Mouse (Mus musculus) intestine, embryonic 14.5 days (tissue): Measurements from ENCODE around the gene Fezf2. TPM values are rescaled to one million over a fixed set of nuclear protein-coding genes. Genes with fewer than 3 reads are reported as not detected.

Experiments
- ATAC-seq: fragments of 200-750 bp; cut with Nextera tagmentation; replicated peaks from 2 replicates; pipeline ENCODE4 v1.8.0; 2017; ENCODE audit warnings: low read depth, moderate number of reproducible peaks, moderate TSS enrichment, moderate library complexity; ENCODE audit not compliant: low FRiP score, low TSS enrichment
- DNase-seq: peaks from one replicate; pipeline ENCODE4 v3.0.0-alpha.2; 2018; ENCODE audit warnings: low spot score
- H3K27ac ChIP-seq: fragments of 300-500 bp; sonication (generic); 2 replicates; pipeline ENCODE4 v1.5.1; 2014; ENCODE audit warnings: low read depth, mild to moderate bottlenecking, control low read depth
- H3K27me3 ChIP-seq: fragments of 300-500 bp; sonication (generic); replicated peaks from 2 replicates; pipeline ENCODE4 v1.6.1; 2014; ENCODE audit warnings: low read length, control low read depth; ENCODE audit not compliant: control insufficient read depth, insufficient read depth
- H3K36me3 ChIP-seq: fragments of 300-500 bp; sonication (generic); 2 replicates; pipeline ENCODE4 v1.6.1; 2014; ENCODE audit warnings: low read length, control low read depth; ENCODE audit not compliant: control insufficient read depth, insufficient read depth
- H3K4me1 ChIP-seq: fragments of 300-500 bp; sonication (generic); replicated peaks from 2 replicates; pipeline ENCODE4 v1.6.1; 2014; ENCODE audit warnings: low read length, control low read depth, mixed read lengths; ENCODE audit not compliant: control insufficient read depth, insufficient read depth
- H3K4me2 ChIP-seq: fragments of 300-500 bp; sonication (generic); 2 replicates; pipeline ENCODE4 v1.6.1; 2014; ENCODE audit warnings: low read length
- H3K4me3 ChIP-seq: fragments of 300-500 bp; sonication (generic); 2 replicates; pipeline ENCODE4 v1.5.1; 2014; ENCODE audit warnings: low read depth, low read length, control low read depth, mixed read lengths
- H3K9ac ChIP-seq: fragments of 300-500 bp; sonication (generic); 2 replicates; pipeline ENCODE4 v1.6.1; 2014; ENCODE audit warnings: mild to moderate bottlenecking, low read length
- H3K9me3 ChIP-seq: fragments of 300-500 bp; sonication (generic); 2 replicates; pipeline ENCODE4 v1.6.1; 2016; ENCODE audit warnings: low read length, control low read depth; ENCODE audit not compliant: control insufficient read depth
- WGBS: fragments of 180-500 bp; shearing (Covaris S2); extraction: QIAGEN DNeasy Blood & Tissue Kit; methylation state at CpG from one replicate; pipeline ENCODE4 v1.1.7; 2014; 5-methylcytosine and 5-hydroxymethylcytosine counted together
- polyA plus RNA-seq: library from polyadenylated mRNA; unstranded; fragments of >200 nt; fragmentation: Nextera tagmentation; extraction: Ambion mirVana; gene quantifications from 2 replicates; pipeline ENCODE4 v1.2.1, GENCODE M21; 2014

Gene Fezf2
- polyA plus RNA-seq, 1 experiment from 2014 or later: not detected

DNA sequence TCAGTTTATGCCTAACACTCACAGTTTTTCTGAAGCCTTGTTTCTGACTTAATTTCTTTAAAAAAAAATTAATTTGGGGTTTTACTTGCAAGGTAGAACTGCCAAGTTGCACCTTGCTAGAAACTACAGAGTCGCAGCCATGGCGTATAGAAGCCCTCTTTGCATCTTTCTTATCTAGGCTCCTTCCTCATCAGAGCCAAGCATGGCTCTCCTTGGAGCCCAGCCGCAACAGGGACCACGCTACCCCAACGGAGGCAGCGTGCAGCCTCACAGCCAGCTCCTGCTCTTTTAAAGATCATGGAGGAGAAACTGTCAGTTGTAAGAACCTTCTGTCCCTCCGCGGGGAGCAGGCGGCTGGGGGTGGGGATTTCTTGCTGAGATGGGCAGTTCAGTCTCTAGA is 29.9 kb upstream of the Fezf2 start:
- H3K9me3 ChIP-seq: no peaks in the 10 kb centered on the region
- H3K9ac ChIP-seq: no peak overlapping the region
- no peak overlapping the region for H3K27ac ChIP-seq
- no peaks in the 10 kb centered on the region for H3K27me3 ChIP-seq
- H3K4me2 ChIP-seq: no peak overlapping the region
- DNase-seq (no peak), ATAC-seq (no peak)
- no peaks in the 10 kb centered on the region for H3K4me1 ChIP-seq
- H3K4me3 ChIP-seq: no peak overlapping the region
- 26% methylated on average over 9 of the region's 9 CpGs for WGBS
- H3K36me3 ChIP-seq: no peaks in the 10 kb centered on the region

DNA sequence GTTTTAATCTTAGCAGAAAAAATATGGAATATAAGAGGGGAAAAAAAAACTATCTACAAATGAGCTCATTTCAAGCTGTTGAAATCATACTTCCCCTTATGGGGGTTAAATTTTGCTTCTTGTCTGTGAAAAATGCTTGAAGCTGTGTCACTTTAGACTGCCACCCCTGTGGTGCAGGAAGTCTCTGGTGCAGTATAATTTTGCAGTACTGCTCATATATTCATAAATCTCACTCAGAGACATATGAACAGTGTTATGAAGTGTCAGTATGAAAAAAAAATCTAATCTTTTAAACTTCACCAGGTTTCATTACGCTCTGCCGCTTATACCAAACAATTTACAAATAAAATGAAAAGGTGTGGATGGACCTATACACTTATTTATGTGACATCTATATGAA is 29.3 kb upstream of the Fezf2 start:
- Histone ChIP-seq H3K27me3 (no peaks in the 10 kb centered on the region), H3K4me2 (no peak overlapping the region), H3K4me1 (no peaks in the 10 kb centered on the region), H3K27ac (no peak overlapping the region), H3K9me3 (no peaks in the 10 kb centered on the region), H3K9ac (no peak overlapping the region), H3K36me3 (no peaks in the 10 kb centered on the region), H3K4me3 (no peak overlapping the region)
- 95% methylated on average over 2 of the region's 2 CpGs for WGBS
- no peak for ATAC-seq
- DNase-seq: no peak

DNA sequence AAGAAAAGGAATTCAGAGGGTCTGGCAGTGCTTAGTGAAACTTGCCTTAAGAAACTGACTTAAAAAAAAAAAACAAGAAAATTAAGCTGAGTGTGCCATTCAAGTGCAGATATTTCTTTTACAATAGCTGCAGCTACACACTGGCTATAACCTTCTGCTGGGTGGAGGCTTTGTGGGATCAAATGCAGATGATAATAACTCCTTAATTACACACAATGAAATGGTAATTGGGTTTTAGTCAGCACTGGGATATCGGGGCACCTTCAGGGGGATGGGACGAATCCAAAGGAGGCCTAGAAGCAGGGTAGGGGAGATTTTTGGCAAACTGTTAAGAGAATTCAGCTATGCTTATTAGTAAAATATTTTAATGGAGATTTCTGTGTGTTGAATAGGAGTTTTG is 27.5 kb upstream of the Fezf2 start:
- Histone ChIP-seq H3K4me3 (no peak overlapping the region), H3K27me3 (no peaks in the 10 kb centered on the region), H3K9ac (no peak overlapping the region), H3K36me3 (no peaks in the 10 kb centered on the region), H3K4me2 (no peak overlapping the region), H3K9me3 (no peaks in the 10 kb centered on the region), H3K27ac (no peak overlapping the region), H3K4me1 (no peaks in the 10 kb centered on the region)
- ATAC-seq: no peak
- 84% methylated on average over 2 of the region's 2 CpGs for WGBS
- no peak for DNase-seq

DNA sequence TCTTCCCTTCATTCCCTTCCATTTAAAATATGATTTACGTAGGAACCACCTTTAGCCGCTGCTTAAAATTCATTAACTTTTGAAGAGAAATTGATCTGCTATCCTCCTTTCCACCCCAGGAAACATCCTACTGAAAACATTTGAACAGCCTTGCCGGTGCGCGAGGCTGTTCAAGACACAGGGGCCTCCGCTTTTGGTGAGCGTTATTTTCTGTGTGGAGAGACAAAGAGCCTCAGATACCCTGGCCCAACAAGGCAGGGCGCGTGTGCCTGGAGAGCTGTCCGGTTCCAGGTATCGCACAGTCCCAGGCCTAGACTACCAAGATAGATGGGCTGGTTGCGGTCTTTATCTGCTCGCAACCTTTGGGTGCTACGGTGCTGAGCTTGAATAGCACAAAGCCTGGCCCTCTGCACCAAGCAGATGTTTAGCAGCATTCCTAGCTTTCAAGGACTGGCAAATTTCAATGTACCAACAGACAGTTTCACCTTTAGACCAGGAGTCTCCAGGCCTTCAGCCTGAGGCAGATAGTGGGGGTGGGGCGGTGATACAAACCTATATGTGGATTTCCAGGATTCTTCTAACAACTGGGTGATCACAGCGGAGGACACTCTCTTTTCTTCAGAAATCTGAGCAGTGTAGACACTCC is 2.4 kb upstream of the Fezf2 start:
- ATAC-seq: no peak
- Histone ChIP-seq H3K36me3 (no peaks in the 10 kb centered on the region), H3K27ac (no peak overlapping the region), H3K9ac (no peak overlapping the region), H3K4me3 (no peak overlapping the region), H3K4me1 (no peaks in the 10 kb centered on the region; the same call in 1 of the 2 replicates), H3K9me3 (no peaks in the 10 kb centered on the region), H3K27me3 (peaks cover 84% of the 10 kb centered on the region), H3K4me2 (no peak overlapping the region)
- DNase-seq: peak; percentile 56
- WGBS: 5% methylated on average over 16 of the region's 16 CpGs

DNA sequence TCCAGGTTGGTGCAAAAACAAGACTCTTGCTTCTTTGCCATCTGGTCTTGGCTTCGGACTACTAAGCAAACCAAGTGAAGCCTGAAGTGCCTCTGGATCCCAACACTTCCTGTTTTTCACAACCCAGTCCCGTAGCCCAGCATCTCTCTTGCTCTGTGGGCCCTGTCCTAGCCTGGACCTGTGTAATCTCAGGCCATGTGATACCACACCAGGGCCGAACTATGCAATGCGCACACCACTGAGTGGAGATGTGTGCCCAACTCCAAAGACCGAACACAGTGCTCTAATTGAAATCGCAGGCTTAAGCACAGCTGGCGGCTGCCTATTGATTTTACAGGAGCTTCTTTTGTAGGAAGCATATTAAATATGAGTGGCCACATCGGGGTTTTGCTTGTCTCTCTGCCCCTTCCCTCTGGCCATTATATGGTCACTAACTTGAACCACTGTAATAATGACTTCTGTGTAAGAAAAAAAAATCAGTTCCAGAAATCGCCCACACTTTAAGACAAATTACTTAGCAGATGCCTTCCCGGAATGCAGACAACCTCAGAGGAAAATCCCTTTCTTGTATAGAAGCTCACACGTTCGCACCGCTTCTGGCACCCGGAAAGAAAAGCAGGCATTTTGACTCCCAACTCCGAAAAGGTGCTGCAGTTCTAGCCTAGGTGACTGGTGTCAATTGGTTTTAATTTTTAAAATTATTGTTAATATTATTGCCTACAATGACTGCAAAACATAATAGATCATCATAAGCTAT is 1.5 kb upstream of the Fezf2 start:
- Histone ChIP-seq H3K4me2 (no peak overlapping the region), H3K4me3 (no peak overlapping the region), H3K9me3 (no peaks in the 10 kb centered on the region), H3K27ac (no peak overlapping the region), H3K9ac (no peak overlapping the region), H3K27me3 (peaks cover 92% of the 10 kb centered on the region), H3K4me1 (peaks cover 4% of the 10 kb centered on the region; the same call in 1 of the 2 replicates), H3K36me3 (no peaks in the 10 kb centered on the region)
- no peak for ATAC-seq
- WGBS: 7% methylated on average over 15 of the region's 15 CpGs
- peak; percentile 55 for DNase-seq

DNA sequence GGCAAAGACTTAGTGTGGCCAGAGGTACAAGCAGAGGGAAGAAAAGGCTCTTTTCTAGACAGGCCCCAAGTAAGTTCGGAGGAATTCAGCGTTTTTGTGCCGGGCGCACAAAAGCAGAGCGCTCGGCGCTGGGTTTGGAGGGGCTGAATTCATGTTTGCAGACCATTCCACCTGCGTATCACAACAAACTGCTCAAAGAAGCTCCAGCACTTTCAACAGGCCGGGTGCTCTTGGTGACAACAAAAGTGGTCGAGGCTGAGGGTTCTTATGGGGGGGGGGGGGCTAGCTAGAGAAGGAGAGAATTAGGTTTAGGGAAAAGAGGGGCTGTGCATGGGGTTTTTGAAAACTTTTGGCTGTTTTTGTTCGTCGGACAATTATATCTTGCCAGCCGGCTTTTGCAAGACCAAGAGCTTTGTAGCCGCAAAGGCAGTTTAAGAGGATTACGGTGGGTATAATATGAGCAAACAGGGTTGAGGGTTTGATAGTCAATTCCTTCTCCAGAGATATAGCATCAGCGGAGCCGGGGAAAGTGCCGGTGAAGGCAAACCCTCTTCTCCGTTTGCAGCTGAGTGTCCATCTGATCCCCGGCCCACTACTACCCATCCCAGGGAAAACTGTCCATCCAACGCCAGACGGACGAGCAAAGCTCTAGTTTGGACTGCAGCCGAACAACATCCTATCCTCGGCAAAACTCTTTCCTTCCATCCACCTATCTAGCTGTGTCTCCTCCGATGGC is 956 bp downstream of the Fezf2 start:
- no peak for ATAC-seq
- H3K4me1 ChIP-seq: peaks cover 4% of the 10 kb centered on the region; the same call in 1 of the 2 replicates
- H3K9ac ChIP-seq: no peak overlapping the region
- H3K36me3 ChIP-seq: no peaks in the 10 kb centered on the region
- DNase-seq: peak; percentile 57
- H3K9me3 ChIP-seq: no peaks in the 10 kb centered on the region
- WGBS: 2% methylated on average over 26 of the region's 26 CpGs
- H3K27ac ChIP-seq: no peak overlapping the region
- peak overlapping the region; percentile 8; the same call in 1 of the 2 replicates for H3K4me3 ChIP-seq
- H3K27me3 ChIP-seq: peaks cover 100% of the 10 kb centered on the region
- H3K4me2 ChIP-seq: peak overlapping the region; percentile 23; the same call in 1 of the 2 replicates

DNA sequence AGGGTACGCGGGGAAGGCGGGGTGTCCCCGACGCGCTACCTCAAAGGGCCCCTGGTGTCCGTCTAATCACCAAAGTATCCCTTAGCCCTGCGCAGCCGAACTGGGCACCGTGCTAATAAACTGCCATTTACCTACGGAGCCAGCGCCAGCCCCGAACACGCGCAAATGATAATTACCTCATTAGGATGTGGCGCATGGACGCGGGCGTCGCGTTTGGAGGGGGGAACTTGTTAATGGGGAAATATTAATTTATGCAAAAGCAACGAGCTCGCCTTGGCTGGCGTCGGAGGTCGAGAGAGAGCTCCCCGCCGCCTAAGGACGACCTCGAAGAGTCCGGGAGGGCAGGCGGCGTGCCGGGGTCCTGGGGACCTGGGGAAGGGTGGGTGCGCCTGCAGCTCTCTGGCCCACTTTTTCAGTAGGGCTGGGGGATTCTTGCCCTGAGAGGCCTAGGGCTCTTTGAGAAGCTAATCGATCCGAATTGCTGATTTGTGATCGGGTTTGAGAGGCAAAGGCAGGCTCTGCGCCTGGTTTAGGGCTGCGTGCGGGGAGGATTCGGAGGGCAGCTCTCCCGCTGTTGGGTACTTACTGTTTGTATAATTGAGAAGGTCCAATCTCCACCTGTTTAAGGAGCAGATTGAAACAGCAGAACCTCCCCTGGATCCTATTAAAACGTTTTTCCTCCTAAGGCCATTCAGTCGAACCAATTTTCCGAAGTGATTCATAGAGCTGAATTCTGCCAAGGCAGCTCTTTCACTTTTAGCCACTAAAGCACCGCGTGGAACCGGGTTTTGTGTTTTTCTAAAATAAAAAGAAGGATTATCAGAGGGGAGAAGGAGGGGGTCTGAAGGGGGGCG is 1.8 kb downstream of the Fezf2 start:
- ATAC-seq (no peak), DNase-seq (peak; percentile 66)
- Histone ChIP-seq H3K4me2 (peak overlapping the region; percentile 23; the same call in 1 of the 2 replicates), H3K9me3 (no peaks in the 10 kb centered on the region), H3K9ac (no peak overlapping the region), H3K27me3 (peaks cover 100% of the 10 kb centered on the region), H3K27ac (no peak overlapping the region), H3K36me3 (no peaks in the 10 kb centered on the region), H3K4me1 (peaks cover 4% of the 10 kb centered on the region; the same call in 1 of the 2 replicates), H3K4me3 (peak overlapping the region; percentile 8; the same call in 1 of the 2 replicates)
- WGBS: under 1% methylated on average over 50 of the region's 50 CpGs
